Mouse (Mus musculus): ENCODE results near the gene Fubp1.

The Fubp1 gene

GRCm38 (mm10) chr3:152282126-152282525 is 71.9 kb downstream of the Fubp1 start:
- DNase-seq: no peak

- no peak for DNase-seq
These were observed 74.1 kb downstream of the Fubp1 start for GRCm38 (mm10) chr3:152284306-152284705.

- no peak for DNase-seq
These were observed 74.5 kb downstream of the Fubp1 start for GRCm38 (mm10) chr3:152284759-152285158.
